Mouse (Mus musculus): ENCODE measurements around the gene B130006D01Rik.
A peak's percentile ranks its signal among the peaks of the same experiment; 100 is the strongest.
"Not testable (repeated sequence)": the region's sequence is repeated elsewhere in the genome, so short reads cannot be mapped to it uniquely, and the experiment has no call there.

B130006D01Rik gene

DNA sequence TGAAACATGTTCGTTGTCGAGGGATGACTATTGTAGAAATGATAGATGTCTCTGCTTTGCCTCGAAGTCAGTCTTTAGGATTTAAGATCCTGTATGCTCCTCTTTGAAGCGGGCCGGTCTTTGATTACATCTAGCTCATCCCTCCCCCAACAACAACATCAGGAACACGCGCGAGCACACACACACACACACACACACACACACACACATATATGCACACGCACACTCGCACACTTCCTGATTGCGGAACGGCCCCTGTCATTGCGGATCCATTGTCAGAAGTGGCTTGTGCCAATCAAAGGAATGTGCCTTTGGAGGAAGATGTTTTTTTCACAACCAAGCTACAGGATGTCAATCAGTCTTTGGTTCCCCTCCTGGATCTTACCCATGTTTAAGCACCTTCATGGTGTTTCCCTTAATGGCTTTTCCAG is 9.6 kb upstream of the B130006D01Rik start:
- DNase-seq, result peak; percentile 50

DNA sequence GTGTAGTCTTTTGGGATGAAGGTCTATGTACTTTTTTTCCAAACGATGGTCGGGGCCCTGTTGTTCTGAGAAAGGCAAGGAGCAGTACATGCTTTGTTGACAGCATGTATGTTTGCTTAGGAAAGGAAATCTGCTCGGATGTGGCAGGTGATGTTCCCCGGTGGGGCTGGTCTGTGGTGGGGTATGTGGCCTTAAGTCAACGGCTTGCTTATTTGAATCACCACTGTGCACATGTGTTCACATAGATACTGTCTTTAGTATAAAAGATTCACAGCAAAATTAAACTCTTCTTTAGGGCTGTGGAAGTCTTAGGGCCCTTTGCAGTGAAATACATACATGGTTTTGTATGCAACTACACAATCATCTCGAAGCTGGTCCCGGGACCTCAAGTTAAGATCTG is 9.0 kb upstream of the B130006D01Rik start:
- peak; percentile 58 for DNase-seq

DNA sequence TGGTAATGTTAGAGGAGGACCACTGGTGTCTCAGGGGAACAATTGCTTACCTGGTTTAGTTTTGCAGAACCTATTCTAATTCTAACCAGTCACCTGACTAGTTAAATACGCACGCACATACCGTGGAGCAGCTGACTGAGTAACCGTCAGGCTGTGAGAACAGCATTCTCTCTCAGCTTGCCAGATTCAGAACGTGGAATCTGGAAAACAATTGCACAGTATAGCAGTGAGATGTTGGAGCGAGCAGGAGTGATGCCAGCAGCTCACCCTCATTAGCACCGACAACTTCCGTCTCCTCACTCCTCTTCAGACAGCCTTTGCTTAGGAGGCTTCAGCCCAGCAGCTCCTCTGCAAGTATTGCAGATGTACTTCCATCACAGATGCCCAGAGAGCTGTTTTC is 7.3 kb upstream of the B130006D01Rik start:
- DNase-seq, result no peak

DNA sequence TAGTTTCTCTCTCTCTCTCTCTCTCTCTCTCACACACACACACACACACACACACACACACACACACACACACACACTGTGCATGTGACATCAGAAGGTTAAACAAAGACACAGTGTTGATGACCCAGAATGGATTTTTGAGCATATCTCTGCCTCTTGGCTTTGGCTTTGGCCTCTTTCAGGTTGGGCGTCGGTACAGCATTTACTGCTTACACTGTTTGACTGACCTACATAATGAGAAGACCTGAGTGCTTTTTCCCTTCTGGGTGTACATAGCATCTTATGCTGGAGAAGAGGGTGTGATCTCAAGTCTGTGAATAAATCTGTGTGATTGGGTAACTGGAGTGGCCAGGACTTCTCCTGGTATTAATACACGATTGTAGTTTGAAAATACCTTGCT is 4.0 kb upstream of the B130006D01Rik start:
- no peak for DNase-seq

DNA sequence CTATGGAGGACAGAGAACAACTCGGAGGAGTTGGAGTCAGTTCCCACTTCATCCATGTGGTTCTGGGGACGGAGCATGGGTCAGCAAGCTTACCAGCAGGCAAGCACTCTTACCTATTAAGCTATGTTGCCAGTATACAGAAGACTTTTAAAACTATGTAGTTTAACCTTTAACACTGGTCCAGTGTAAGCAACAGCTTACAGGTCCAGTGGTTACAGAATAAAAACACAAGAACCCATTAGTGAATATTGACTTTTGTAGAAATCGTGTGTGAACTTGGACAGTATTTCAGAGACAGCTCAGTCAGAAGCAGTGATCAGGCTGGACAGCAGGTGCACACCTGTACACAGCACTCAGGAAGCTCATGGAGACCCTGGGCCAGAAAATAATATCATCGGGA is 1.1 kb downstream of the B130006D01Rik start:
- DNase-seq, result no peak

DNA sequence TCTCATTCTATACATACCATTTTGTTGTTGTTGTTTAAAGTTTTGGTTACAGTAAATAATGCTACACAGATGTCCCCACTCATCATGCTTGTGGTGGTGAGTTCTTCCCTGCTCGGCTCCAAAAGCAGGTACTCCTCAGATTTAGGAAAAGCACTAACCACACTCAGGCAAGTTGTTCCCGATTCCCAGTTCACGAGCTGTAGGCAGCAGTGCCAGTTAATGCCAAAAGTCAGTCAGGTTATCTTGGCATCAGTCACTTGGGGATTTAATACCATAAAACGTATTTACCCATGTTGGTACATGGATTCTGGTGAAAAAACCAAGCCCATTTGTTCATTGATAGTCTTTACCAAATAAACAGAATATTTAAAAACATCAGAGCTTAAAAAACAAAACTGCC is 2.8 kb downstream of the B130006D01Rik start:
- DNase-seq, result no peak

DNA sequence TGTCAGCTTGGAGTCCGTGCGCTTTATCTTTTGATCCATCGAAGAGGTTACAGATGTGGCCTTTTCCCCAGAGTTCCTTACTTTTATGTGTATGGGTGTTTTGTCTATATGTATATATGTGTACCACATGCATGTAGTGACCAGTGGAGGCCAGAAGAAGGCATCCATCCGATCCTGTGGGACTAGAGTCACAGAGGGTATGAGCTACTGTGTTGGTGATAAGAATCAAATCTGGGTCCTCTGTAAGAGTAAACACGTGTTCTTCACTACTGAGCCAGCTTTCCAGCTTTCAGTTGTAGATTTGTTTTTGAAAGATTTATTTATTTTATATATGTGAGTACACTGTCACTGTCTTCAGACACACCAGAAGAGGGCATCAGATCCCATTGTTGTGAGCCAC is 4.6 kb downstream of the B130006D01Rik start:
- DNase-seq, result no peak

DNA sequence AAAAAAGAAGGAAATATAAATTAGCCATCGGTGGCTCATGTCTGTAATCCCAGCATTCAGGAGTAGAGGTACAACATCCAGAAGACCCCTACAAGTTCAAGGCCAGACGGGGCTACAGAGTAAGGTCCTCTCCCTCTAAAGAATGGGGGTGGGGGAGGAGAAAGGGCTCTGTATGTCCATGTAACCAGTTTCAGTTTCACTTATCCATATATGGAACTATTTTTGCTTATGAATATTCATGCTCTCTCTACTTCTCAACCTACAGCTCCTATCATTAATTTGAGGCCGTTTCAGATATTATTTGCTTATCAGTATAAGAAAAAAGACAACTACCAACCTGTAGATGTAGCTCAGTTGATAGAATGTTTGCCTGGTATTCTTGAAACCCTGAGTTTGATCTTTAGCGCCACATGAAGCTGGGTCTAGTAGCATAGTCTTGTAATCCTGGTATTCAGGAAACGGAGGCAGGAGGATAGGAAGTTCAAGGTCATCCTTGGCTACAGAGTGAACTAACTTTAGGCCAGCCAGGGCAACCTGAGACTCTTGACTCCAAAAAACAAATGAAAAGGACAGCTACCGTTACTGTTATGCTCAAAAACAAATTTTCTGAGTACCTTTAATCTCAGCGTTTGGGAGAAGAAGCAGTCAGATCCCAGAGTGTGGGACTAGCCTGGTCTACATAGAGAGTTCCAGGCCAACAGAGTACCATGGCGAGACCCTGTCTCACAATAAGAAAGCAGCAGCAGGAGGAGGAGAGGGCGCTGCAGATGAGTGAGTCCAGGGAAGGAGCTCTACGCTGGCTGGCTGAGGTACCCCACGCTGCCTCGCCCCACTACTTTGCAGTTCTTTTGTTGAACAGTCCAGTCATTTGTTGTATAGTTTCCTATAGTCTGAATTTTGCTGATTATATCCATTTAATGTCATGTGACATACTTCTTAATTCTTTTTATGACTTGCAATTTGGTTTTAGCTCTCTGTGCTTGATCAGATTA is 5.8 kb downstream of the B130006D01Rik start:
- DNase-seq, result no peak

DNA sequence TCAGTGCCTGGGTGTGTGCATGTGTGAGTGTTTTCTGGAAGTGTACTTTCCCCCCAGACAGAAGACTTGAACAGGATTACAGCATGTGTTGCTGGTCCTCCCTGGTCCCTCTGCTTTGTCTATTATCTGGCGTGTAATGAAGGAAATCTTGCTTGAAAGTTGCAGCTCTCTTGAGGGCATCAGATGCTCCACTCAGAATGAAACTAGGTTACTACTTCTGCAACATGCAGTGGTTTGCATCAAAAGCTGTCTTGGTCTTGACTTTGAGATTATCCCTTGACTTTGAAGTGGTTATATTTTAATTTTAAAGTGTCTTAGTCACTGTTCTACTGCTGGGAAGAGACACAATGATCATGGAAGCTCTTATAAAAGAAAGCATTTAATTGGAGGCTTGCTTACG is 11.1 kb downstream of the B130006D01Rik start:
- no peak for DNase-seq

DNA sequence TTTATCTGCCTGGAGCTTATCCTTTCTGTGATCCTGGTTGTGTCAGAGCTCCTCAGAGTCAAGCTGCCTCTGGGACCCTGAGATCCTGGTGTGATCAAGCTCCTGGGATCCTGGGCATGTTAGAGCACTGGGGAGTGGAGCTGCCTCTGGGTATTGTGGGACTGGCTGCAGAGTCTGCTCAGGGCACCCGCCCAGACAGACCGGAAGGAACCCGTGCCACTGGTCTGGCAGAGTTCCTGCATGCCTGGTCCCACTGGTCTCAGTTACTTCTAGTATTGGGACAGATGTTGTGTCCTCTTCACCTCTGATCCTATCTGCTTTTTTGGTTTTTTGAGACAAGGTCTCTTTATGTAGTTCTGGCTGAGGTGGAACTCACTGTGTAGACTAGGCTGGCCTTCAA is 14.4 kb downstream of the B130006D01Rik start:
- no peak for DNase-seq

DNA sequence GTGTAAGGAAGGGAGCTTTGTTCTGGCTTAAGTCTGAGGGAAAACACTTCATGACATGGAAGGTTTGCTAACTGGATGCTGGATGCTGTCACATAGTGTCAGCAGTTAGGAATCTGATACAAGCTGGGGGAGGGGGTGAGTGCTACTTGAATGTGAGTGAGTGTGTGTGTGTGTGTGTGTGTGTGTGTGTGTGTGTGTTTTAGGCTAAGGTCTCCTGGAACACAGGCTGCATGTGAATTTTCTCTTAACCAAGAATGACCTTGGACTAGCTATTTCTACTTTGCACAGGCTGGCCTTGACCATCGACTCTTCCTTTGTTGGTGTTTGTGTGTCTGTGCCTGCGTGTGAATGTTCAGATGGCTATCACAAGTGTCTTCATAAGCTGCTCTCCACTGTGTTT is 21.1 kb downstream of the B130006D01Rik start:
- no peak for DNase-seq

DNA sequence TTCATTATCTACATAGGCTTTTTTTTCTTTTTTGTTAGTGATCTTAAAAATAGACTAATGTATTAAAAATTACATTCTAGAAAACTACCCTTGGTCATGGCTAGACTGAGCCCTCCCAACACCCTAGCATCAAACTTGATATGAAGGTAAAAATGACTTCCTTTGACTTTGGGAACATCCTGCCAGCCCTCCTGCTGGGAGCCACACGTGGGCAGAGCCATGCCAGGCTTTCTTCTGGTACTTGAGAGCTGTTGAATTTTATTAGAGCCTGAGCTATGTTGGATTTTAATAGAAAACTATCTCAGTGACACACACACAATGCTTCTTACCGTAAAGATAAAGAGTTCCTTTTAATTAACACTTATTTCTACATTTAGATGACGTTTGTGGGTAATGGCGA is 23.4 kb downstream of the B130006D01Rik start:
- DNase-seq, result no peak

DNA sequence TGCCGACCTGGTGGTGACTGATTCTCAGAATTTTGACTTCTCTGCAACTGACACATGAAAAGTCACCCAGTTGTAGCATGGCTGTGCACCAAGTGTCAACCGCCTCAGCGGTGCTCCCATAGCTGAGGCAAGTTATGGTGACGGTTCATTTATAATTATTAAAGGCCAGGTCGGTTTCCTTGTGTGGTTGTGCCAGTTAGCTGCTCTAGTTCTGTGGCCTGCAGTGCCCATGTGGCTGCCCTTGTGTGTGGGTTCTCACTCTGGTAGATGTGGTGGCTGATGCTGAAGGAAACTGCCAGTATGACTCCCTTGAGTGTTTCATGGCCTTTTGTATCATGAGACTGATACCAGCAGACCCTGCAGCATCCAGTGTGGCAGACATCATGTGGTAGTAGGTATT is 24.9 kb downstream of the B130006D01Rik start:
- no peak for DNase-seq

DNA sequence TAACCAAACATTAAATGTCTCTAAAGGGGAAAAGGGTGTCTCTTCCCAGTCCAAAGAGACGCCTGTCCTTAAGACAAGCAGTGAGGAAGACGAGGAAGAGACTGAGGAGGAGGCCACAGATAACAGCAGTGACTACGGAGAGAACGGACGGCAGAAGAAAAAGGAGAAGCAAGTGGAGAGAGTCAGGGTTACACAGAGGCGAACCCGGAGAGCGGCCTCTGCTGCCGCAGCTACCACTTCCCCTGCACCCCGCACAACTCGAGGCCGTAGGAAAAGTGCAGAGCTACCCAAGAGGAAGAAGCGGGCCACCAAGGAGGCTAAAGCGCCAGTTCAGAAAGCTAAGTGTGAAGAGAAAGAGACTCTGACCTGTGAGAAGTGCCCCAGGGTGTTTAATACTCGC is 26.2 kb downstream of the B130006D01Rik start:
- peak; percentile 18 for DNase-seq

DNA sequence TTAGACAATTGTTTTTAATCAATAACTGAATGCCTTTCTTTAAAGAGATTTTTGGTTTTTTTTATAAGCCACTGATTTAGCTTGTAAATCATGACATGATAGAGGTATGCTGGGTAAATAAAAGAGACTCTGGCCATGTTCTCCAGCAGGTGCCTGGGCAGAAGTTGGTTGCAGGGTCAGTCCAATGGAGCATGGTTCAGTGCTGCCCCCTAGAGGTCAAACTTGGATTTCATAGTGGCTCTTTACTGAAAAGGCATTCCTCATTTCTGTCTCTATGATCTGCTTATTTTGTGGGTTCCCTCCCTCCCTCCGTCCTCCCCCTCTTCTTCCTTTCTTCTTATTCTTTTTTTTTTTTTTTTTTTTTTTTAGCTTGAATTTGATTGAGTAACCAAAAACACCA is 27.6 kb downstream of the B130006D01Rik start:
- peak; percentile 85 for DNase-seq

DNA sequence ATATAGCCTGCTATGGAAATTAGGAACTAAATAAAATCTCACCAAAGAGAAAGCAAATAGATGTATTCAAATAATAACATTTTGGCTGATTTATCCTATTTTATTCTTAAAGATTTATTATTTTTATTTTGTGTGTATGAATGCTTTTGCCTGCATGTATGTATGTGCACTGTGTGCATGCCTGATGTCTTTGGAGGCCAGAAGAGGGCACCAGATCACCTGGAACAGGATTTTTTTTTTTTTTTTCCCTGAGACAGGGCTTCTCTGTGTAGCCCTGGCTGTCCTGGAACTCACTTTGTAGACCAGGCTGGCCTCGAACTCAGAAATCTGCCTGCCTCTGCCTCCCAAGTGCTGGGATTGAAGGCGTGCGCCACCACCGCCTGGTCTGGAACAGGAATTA is 31.8 kb downstream of the B130006D01Rik start:
- not testable (repeated sequence) for DNase-seq

DNA sequence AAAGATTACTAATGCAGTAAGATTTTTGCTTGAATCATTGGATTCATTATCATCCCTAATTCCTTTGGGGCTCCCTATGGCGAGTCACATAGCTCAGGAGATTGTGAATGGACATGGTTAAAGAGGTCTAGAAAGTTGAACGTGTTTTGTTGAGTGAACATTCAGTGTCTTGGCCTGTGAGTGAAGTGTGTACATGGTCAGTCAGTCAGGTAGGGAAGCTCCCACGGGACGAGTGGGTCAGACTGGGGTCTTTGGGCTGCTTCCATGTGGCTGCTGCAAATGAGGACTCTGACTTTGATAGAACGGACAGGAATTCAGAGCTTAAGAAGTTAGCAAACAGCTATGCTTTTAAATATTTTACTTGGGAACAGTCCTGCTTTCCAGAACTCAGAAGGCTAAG is 37.1 kb downstream of the B130006D01Rik start:
- DNase-seq, result no peak

DNA sequence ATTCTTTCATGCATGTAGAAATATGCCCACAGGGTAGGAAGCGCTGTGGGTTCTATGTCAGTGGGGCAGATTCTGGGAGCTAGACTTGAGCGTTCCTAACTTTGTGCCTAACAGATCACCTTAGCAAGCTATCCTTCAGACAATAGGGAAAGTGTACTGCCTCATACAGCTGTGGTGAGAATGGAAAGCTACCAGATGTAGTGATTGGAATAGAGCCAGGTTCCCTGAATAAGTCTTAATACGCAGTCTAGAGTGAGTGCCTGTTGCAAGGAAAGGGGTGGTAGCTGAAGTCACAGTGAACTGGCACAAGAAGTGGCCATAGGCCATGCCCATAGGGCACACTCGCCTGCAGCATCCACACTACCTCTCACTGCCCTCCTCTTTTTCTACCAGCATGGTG is 39.6 kb downstream of the B130006D01Rik start:
- no peak for DNase-seq

DNA sequence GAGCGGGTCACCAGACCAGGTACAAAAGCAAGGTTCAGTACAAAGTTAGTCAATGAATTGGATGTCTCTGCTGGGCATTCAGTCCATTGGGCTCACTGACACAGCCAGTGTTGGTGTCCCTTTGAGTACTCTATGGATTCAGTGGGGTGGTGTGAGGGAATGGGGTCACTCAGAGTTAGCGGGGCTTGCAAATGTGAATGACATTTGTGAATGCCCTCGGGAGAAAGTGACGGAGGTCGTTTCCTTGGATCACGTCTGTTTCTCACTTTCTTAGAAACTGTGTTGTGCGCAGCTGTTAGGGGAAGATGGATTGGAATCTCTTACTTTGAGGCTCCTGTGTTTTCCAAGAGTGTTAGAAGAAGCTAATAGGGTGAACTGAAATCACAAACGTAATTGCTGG is 41.4 kb downstream of the B130006D01Rik start:
- no peak for DNase-seq

DNA sequence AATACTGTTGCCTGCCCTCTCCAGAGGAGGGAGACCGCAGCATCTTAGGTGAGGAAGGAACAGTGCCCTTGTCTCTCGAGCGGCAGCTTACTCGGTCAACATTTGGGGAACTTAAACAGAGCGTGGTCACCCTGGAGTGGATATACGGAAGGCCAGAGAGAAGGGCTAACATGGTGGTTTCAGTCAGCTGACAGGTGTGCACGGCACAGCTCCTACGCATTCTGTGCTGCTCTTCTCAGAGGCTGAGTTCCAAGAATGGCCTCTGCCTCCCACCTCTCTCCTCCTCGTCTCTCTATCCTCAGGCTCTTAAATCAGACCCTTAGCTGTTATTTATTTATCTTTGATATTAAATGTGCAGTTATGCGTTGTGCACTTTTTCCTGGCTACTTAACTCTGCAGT is 41.9 kb downstream of the B130006D01Rik start:
- no peak for DNase-seq

DNA sequence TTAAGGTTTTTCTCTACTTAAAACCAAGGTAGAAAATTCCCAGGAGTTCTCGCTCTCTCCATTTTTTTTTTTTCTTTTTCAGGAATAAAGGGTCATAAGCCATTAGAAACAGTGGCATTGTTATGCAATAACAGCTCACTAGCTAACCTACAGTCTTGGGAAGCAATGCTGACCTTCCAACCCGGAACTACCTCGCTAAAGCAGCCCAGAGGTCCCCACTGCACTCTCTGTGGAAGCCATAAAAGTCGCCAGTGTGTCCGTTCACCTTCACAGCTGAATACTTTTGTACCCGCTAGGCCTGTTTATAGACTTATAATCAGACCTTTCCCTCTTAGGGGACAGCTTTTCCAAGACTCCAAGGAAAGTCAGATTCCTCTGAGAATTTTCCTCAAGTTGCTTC is 44.9 kb downstream of the B130006D01Rik start:
- DNase-seq, result no peak

DNA sequence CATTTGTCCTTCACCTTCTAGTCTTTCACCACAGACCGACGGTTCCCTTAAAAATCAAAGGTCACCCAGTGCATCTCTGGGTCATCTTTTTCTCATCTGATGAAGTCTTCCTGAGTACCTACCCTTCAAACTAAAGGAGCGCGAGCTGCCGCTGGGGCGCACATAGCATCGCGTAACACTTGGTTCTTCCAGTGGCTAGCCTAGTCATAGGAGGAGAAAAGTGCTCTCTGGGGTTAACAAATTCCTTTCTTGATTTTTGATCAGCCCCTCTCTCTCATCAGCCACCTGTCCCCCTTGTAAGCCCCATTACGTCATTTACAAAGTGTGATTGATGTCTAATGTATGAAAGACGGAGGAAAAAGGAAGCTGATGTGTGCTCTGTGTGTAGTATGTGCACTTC is 45.8 kb downstream of the B130006D01Rik start:
- no peak for DNase-seq

DNA sequence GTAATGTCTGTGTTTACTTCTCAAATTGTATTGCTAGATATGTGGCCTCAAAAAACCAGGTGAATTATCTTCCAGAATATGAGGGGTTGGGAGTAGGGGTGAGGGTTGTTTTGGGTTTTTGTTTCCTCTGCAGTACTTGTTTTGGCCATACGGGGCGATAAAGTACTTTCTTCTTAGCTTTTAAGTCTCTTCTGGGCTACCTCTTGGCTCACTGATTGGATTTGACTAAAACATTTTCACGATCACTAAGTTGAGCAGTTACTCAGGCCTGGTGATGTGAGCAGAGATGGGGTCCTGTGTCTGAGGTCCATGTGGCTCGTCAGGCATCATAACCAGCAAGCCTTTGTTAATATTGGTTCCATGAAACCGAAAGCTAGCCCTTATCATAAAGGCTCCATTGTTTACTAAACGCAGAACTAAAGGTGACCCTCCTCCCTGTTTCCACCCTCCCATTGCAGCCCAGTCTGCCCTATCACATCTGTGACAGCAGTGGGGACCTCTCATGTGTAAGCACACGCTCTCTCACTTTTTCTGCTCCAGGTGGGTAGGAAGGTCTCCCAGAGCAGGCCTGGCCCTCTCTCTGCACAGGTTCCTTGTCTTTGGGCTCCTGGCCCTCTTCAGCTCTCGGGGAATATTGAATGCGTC is 47.5 kb downstream of the B130006D01Rik start:
- peak; percentile 66 for DNase-seq

DNA sequence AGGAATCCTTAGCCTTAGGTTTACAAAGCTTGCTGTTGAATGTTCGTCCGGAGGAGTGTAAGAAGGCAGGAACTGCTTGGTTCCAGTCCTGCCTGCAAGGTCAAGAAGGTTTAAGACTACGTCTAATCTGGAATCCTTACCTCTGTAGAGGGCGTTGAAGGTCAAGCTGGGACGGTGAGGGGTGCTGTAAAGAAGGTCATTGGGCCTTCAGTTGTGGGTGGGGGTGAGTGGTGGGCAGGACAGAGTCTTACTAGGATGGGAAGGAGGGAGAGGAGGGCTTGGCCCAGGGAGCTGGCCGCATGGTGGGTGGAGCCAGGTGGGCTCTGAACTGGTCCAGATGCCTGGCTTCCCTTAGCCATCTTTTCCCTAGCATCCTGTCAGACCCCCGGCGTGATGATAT is 48.3 kb downstream of the B130006D01Rik start:
- no peak for DNase-seq

Measured in thymus, postnatal 4 days (tissue).